Mouse (Mus musculus): ENCODE results near the gene Olfr1241. TPM values are rescaled to one million over a fixed set of nuclear protein-coding genes. Genes with fewer than 3 reads are reported as not detected.

Olfr1241 gene
- not detected in 2 replicates for polyA plus RNA-seq (2014; fragmentation: Nextera tagmentation; extraction: Ambion mirVana)

DNA sequence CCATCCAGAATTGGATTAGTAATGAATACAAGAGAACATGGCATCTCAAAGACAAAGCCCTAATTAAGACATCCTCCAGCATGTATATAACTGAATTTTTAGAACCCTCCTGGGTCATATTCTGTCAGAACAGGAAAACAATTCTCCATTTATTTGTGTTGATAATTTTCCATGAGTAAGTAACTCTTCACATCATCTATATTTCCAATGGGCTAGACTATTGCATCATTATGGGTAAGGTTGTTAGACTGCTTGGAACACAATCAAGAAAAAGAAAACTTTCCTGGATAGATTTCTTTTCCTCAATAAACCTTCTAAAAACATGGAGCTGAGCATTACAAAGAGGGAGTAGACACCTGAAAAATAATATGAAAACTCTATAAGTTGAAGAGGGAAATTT lies at the start of gene Olfr1241:
TSS of gene Olfr1241 (minus strand) at position 101 of the 400 bp plus-strand sequence.
- ATAC-seq (ENCODE audit: low FRiP score), result no peak
- no peaks in the 10 kb centered on the region for H3K4me1 ChIP-seq (ENCODE audit: control insufficient read depth, insufficient read depth, low read length)
- no peaks in the 10 kb centered on the region for H3K27me3 ChIP-seq (ENCODE audit: control insufficient read depth, insufficient read depth, low read length)
- no peaks in the 10 kb centered on the region for H3K9me3 ChIP-seq (ENCODE audit: control insufficient read depth, low read length)
- no peaks in the 10 kb centered on the region for H3K36me3 ChIP-seq (ENCODE audit: control insufficient read depth, insufficient read depth, low read length)
- H3K27ac ChIP-seq (ENCODE audit: low read depth, low read length), result no peak within 1 kb of the TSS
- H3K9ac ChIP-seq (ENCODE audit: low read length), result no peak within 1 kb of the TSS
- H3K4me3 ChIP-seq (ENCODE audit: low read depth, low read length), result no peak within 1 kb of the TSS
- no peak for DNase-seq (ENCODE audit: low spot score, missing footprints)
- no peak within 1 kb of the TSS for H3K4me2 ChIP-seq

- H3K36me3 ChIP-seq (ENCODE audit: control insufficient read depth, insufficient read depth, low read length), result no peaks in the 10 kb centered on the region
- no peak within 1 kb of the TSS for H3K4me3 ChIP-seq (ENCODE audit: low read depth, low read length)
- H3K9ac ChIP-seq (ENCODE audit: low read length), result no peak within 1 kb of the TSS
- ATAC-seq (ENCODE audit: low FRiP score) (no peak), DNase-seq (ENCODE audit: low spot score, missing footprints) (no peak)
- no peaks in the 10 kb centered on the region for H3K4me1 ChIP-seq (ENCODE audit: control insufficient read depth, insufficient read depth, low read length)
- 83% methylated on average over 1 of the region's 1 CpGs for WGBS
- H3K4me2 ChIP-seq, result no peak within 1 kb of the TSS
- H3K27ac ChIP-seq (ENCODE audit: low read depth, low read length), result no peak within 1 kb of the TSS
- H3K9me3 ChIP-seq (ENCODE audit: control insufficient read depth, low read length), result no peaks in the 10 kb centered on the region
- no peaks in the 10 kb centered on the region for H3K27me3 ChIP-seq (ENCODE audit: control insufficient read depth, insufficient read depth, low read length)
Measured at GRCm38 (mm10) chr2:89531387-89531786, 44.5 kb upstream of the Olfr1241 start, which contains the start of gene Olfr1243. Gene Olfr1243, minus strand, starts transcription at chr2:89531487.

- Histone ChIP-seq H3K36me3 (ENCODE audit: control insufficient read depth, insufficient read depth, low read length) (no peaks in the 10 kb centered on the region), H3K27ac (ENCODE audit: low read depth, low read length) (no peak within 1 kb of the TSS), H3K4me2 (no peak within 1 kb of the TSS), H3K27me3 (ENCODE audit: control insufficient read depth, insufficient read depth, low read length) (no peaks in the 10 kb centered on the region), H3K9me3 (ENCODE audit: control insufficient read depth, low read length) (no peaks in the 10 kb centered on the region), H3K9ac (ENCODE audit: low read length) (no peak within 1 kb of the TSS), H3K4me3 (ENCODE audit: low read depth, low read length) (no peak within 1 kb of the TSS), H3K4me1 (ENCODE audit: control insufficient read depth, insufficient read depth, low read length) (no peaks in the 10 kb centered on the region)
- 80% methylated on average over 1 of the region's 1 CpGs for WGBS
- ATAC-seq (ENCODE audit: low FRiP score) (no peak), DNase-seq (ENCODE audit: low spot score, missing footprints) (no peak)
Measured at GRCm38 (mm10) chr2:89498235-89498634, 11.3 kb upstream of the Olfr1241 start, which contains the start of gene Olfr1242. Gene Olfr1242, minus strand, starts transcription at chr2:89498335.

GRCm38 (mm10) chr2:89442900-89443299 lies 44.0 kb downstream of the Olfr1241 start, which contains the start of gene Olfr1240:
Gene Olfr1240, minus strand, starts transcription at chr2:89443000.
- no peak within 1 kb of the TSS for H3K27ac ChIP-seq (ENCODE audit: low read depth, low read length)
- no peaks in the 10 kb centered on the region for H3K36me3 ChIP-seq (ENCODE audit: control insufficient read depth, insufficient read depth, low read length)
- no peak within 1 kb of the TSS for H3K4me2 ChIP-seq
- H3K9me3 ChIP-seq (ENCODE audit: control insufficient read depth, low read length), result no peaks in the 10 kb centered on the region
- no peak within 1 kb of the TSS for H3K4me3 ChIP-seq (ENCODE audit: low read depth, low read length)
- no peak for ATAC-seq (ENCODE audit: low FRiP score)
- no peak for DNase-seq (ENCODE audit: low spot score, missing footprints)
- no peak within 1 kb of the TSS for H3K9ac ChIP-seq (ENCODE audit: low read length)
- no peaks in the 10 kb centered on the region for H3K4me1 ChIP-seq (ENCODE audit: control insufficient read depth, insufficient read depth, low read length)
- WGBS, result 91% methylated on average over 3 of the region's 3 CpGs
- H3K27me3 ChIP-seq (ENCODE audit: control insufficient read depth, insufficient read depth, low read length), result no peaks in the 10 kb centered on the region

Other genes starting within 250 kb of the Olfr1241 start
- not detected in 2 replicates for gene Olfr1228, start 233.1 kb downstream of the Olfr1241 start, polyA plus RNA-seq (2014; fragmentation: Nextera tagmentation; extraction: Ambion mirVana)
- not detected in 2 replicates for gene Olfr1229, start 199.1 kb downstream of the Olfr1241 start, polyA plus RNA-seq (2014; fragmentation: Nextera tagmentation; extraction: Ambion mirVana)
- not detected in 2 replicates for gene Olfr1230, start 189.9 kb downstream of the Olfr1241 start, polyA plus RNA-seq (2014; fragmentation: Nextera tagmentation; extraction: Ambion mirVana)
- not detected in 2 replicates for gene Olfr1231, start 180.1 kb downstream of the Olfr1241 start, polyA plus RNA-seq (2014; fragmentation: Nextera tagmentation; extraction: Ambion mirVana)
- not detected in 2 replicates for gene Olfr1232, start 157.5 kb downstream of the Olfr1241 start, polyA plus RNA-seq (2014; fragmentation: Nextera tagmentation; extraction: Ambion mirVana)
- gene Olfr1233, start 144.7 kb downstream of the Olfr1241 start, polyA plus RNA-seq (2014; fragmentation: Nextera tagmentation; extraction: Ambion mirVana), result not detected in 2 replicates
- not detected in 2 replicates for gene Olfr1234, start 122.3 kb downstream of the Olfr1241 start, polyA plus RNA-seq (2014; fragmentation: Nextera tagmentation; extraction: Ambion mirVana)
- not detected in 2 replicates for gene Olfr1238, start 77.5 kb downstream of the Olfr1241 start, polyA plus RNA-seq (2014; fragmentation: Nextera tagmentation; extraction: Ambion mirVana)
- gene Olfr1239, start 66.7 kb downstream of the Olfr1241 start, polyA plus RNA-seq (2014; fragmentation: Nextera tagmentation; extraction: Ambion mirVana), result not detected in 2 replicates
- gene Olfr1240, start 44.1 kb downstream of the Olfr1241 start, polyA plus RNA-seq (2014; fragmentation: Nextera tagmentation; extraction: Ambion mirVana), result not detected in 2 replicates
- not detected in 2 replicates for gene Olfr1242, start 11.2 kb upstream of the Olfr1241 start, polyA plus RNA-seq (2014; fragmentation: Nextera tagmentation; extraction: Ambion mirVana)
- not detected in 2 replicates for gene Olfr1243, start 44.4 kb upstream of the Olfr1241 start, polyA plus RNA-seq (2014; fragmentation: Nextera tagmentation; extraction: Ambion mirVana)
- gene Olfr1245, start 91.3 kb upstream of the Olfr1241 start, polyA plus RNA-seq (2014; fragmentation: Nextera tagmentation; extraction: Ambion mirVana), result not detected in 2 replicates
- gene Olfr1246, start 106.0 kb upstream of the Olfr1241 start, polyA plus RNA-seq (2014; fragmentation: Nextera tagmentation; extraction: Ambion mirVana), result not detected in 2 replicates
- gene Olfr1247, start 127.0 kb upstream of the Olfr1241 start, polyA plus RNA-seq (2014; fragmentation: Nextera tagmentation; extraction: Ambion mirVana), result not detected in 2 replicates
- not detected in 2 replicates for gene Olfr1248, start 131.1 kb upstream of the Olfr1241 start, polyA plus RNA-seq (2014; fragmentation: Nextera tagmentation; extraction: Ambion mirVana)
- not detected in 2 replicates for gene Olfr1249, start 147.9 kb upstream of the Olfr1241 start, polyA plus RNA-seq (2014; fragmentation: Nextera tagmentation; extraction: Ambion mirVana)
- not detected in 2 replicates for gene Olfr1250, start 174.3 kb upstream of the Olfr1241 start, polyA plus RNA-seq (2014; fragmentation: Nextera tagmentation; extraction: Ambion mirVana)
- not detected in 2 replicates for gene Olfr1251, start 184.8 kb upstream of the Olfr1241 start, polyA plus RNA-seq (2014; fragmentation: Nextera tagmentation; extraction: Ambion mirVana)
- not detected in 2 replicates for gene Olfr1252, start 237.9 kb upstream of the Olfr1241 start, polyA plus RNA-seq (2014; fragmentation: Nextera tagmentation; extraction: Ambion mirVana)

All from midbrain, embryonic 11.5 days (tissue).